ENCODE assay signal across 11 mouse cellular contexts in genomic region chr2:174025181-174025870, GRCm38 (mm10). TPM values are rescaled to one million over a fixed set of nuclear protein-coding genes. Genes with fewer than 3 reads are reported as not detected.
DNase-seq lines count a peak whose midpoint lies in the region; ATAC-seq lines count a peak whose summit lies in the region.
"Had no signal": no experiment of that assay in that cellular context is flagged by ENCODE, and none has a peak within 500 bp of the region (broad histone marks: within the 10 kb centered on the region; RNA-seq: fewer than 3 reads in every experiment).

No protein-coding gene starts in this region.

- H3K9ac ChIP-seq in forebrain, embryonic 12.5 days, result no peak overlapping the region
- H3K9ac ChIP-seq in forebrain, embryonic 14.5 days (ENCODE audit: low read length), result no peak overlapping the region
- H3K9ac ChIP-seq in midbrain, embryonic 14.5 days (replicated peaks; ENCODE audit: low read length), result no peak overlapping the region
- no peak overlapping the region for H3K9ac ChIP-seq in hindbrain, embryonic 12.5 days
- H3K9ac ChIP-seq in neural tube, embryonic 13.5 days, result no peak overlapping the region

- H3K4me2 ChIP-seq in forebrain, embryonic 12.5 days, result no peak overlapping the region
- no peak overlapping the region for H3K4me2 ChIP-seq in forebrain, embryonic 14.5 days (ENCODE audit: low read length)
- no peak overlapping the region for H3K4me2 ChIP-seq in midbrain, embryonic 14.5 days (ENCODE audit: low read length)
- H3K4me2 ChIP-seq in hindbrain, embryonic 12.5 days (replicated peaks), result no peak overlapping the region
- H3K4me2 ChIP-seq in neural tube, embryonic 13.5 days, result no peak overlapping the region
- H3K4me2 ChIP-seq: heart, embryonic 11.5 days had no signal

- H3K36me3 ChIP-seq in forebrain, embryonic 12.5 days (replicated peaks), result no peaks in the 10 kb centered on the region
- no peaks in the 10 kb centered on the region for H3K36me3 ChIP-seq in forebrain, embryonic 14.5 days (ENCODE audit: control insufficient read depth, insufficient read depth, low read length)
- no peaks in the 10 kb centered on the region for H3K36me3 ChIP-seq in midbrain, embryonic 10.5 days
- H3K36me3 ChIP-seq in midbrain, embryonic 14.5 days (ENCODE audit: control insufficient read depth, insufficient read depth, low read length), result no peaks in the 10 kb centered on the region
- no peaks in the 10 kb centered on the region for H3K36me3 ChIP-seq in hindbrain, embryonic 12.5 days
- no peaks in the 10 kb centered on the region for H3K36me3 ChIP-seq in neural tube, embryonic 13.5 days

- WGBS in forebrain, embryonic 12.5 days, result 83% methylated on average over 11 of the region's 11 CpGs
- WGBS in forebrain, embryonic 14.5 days, result 83% methylated on average over 11 of the region's 11 CpGs
- WGBS in midbrain, embryonic 10.5 days, result 84% methylated on average over 11 of the region's 11 CpGs
- 64% methylated on average over 11 of the region's 11 CpGs for WGBS in midbrain, embryonic 14.5 days
- 68% methylated on average over 10 of the region's 11 CpGs for WGBS in hindbrain, embryonic 12.5 days
- WGBS in neural tube, embryonic 13.5 days, result 68% methylated on average over 11 of the region's 11 CpGs

- H3K4me1 ChIP-seq in forebrain, embryonic 12.5 days, result peaks cover 3% of the 10 kb centered on the region; the same call in 1 of the 2 replicates
- no peaks in the 10 kb centered on the region for H3K4me1 ChIP-seq in forebrain, embryonic 14.5 days (ENCODE audit: control insufficient read depth, insufficient read depth, low read length)
- H3K4me1 ChIP-seq in midbrain, embryonic 10.5 days, result peaks cover 7% of the 10 kb centered on the region; the same call in 1 of the 2 replicates
- no peaks in the 10 kb centered on the region for H3K4me1 ChIP-seq in midbrain, embryonic 14.5 days (ENCODE audit: control insufficient read depth, insufficient read depth, low read length)
- H3K4me1 ChIP-seq in hindbrain, embryonic 12.5 days, result no peaks in the 10 kb centered on the region; the same call in 1 of the 2 replicates
- H3K4me1 ChIP-seq in neural tube, embryonic 13.5 days (replicated peaks), result no peaks in the 10 kb centered on the region; the same call in 1 of the 2 replicates

- H3K27ac ChIP-seq in forebrain, embryonic 12.5 days, result no peak overlapping the region
- H3K27ac ChIP-seq in forebrain, embryonic 14.5 days (ENCODE audit: low read depth, low read length), result no peak overlapping the region
- H3K27ac ChIP-seq in midbrain, embryonic 10.5 days (replicated peaks), result 0 out of 2 replicates have a peak overlapping the region, but pooled peaks have one; percentile 23
- no peak overlapping the region for H3K27ac ChIP-seq in midbrain, embryonic 14.5 days (replicated peaks; ENCODE audit: low read depth, low read length)
- H3K27ac ChIP-seq in hindbrain, embryonic 12.5 days, result no peak overlapping the region
- no peak overlapping the region for H3K27ac ChIP-seq in neural tube, embryonic 13.5 days (replicated peaks)

- H3K27me3 ChIP-seq in forebrain, embryonic 12.5 days, result no peaks in the 10 kb centered on the region; the same call in 1 of the 2 replicates
- H3K27me3 ChIP-seq in forebrain, embryonic 14.5 days (replicated peaks; ENCODE audit: control insufficient read depth, insufficient read depth, low read length), result no peaks in the 10 kb centered on the region
- no peaks in the 10 kb centered on the region for H3K27me3 ChIP-seq in midbrain, embryonic 10.5 days (ENCODE audit: low read depth, poor library complexity, severe bottlenecking)
- H3K27me3 ChIP-seq in midbrain, embryonic 14.5 days (ENCODE audit: control insufficient read depth, insufficient read depth, low read length), result no peaks in the 10 kb centered on the region
- H3K27me3 ChIP-seq in hindbrain, embryonic 12.5 days, result no peaks in the 10 kb centered on the region
- H3K27me3 ChIP-seq in neural tube, embryonic 13.5 days, result no peaks in the 10 kb centered on the region

- H3K4me3 ChIP-seq in forebrain, embryonic 12.5 days (replicated peaks), result no peak overlapping the region
- H3K4me3 ChIP-seq in forebrain, embryonic 14.5 days (ENCODE audit: low read depth, low read length), result no peak overlapping the region
- no peak overlapping the region for H3K4me3 ChIP-seq in midbrain, embryonic 10.5 days
- no peak overlapping the region for H3K4me3 ChIP-seq in midbrain, embryonic 14.5 days (replicated peaks; ENCODE audit: low read depth, low read length)
- H3K4me3 ChIP-seq in hindbrain, embryonic 12.5 days, result no peak overlapping the region
- no peak overlapping the region for H3K4me3 ChIP-seq in neural tube, embryonic 13.5 days

- H3K9me3 ChIP-seq in forebrain, embryonic 12.5 days, result no peaks in the 10 kb centered on the region
- no peaks in the 10 kb centered on the region for H3K9me3 ChIP-seq in forebrain, embryonic 14.5 days (replicated peaks; ENCODE audit: control insufficient read depth, low read length)
- no peaks in the 10 kb centered on the region for H3K9me3 ChIP-seq in midbrain, embryonic 10.5 days (replicated peaks)
- H3K9me3 ChIP-seq in midbrain, embryonic 14.5 days (ENCODE audit: control insufficient read depth, low read length), result no peaks in the 10 kb centered on the region
- H3K9me3 ChIP-seq in hindbrain, embryonic 12.5 days (replicated peaks), result no peaks in the 10 kb centered on the region
- H3K9me3 ChIP-seq in neural tube, embryonic 13.5 days, result no peaks in the 10 kb centered on the region

- DNase-seq in forebrain, embryonic 14.5 days (ENCODE audit: low spot score), result no peak
- peak; percentile 6 for DNase-seq in midbrain, embryonic 10.5 days (ENCODE audit: low spot score)
- DNase-seq in midbrain, embryonic 14.5 days, result no peak
- no peak for DNase-seq in spleen, adult 12 weeks (ENCODE audit: low spot score)
- DNase-seq in lung, postnatal 36 days, result no peak
- DNase-seq: embryo, embryonic 11 days had no signal

- ATAC-seq in forebrain, embryonic 12.5 days (ENCODE audit: low FRiP score), result 0 out of 2 replicates have a peak, but pooled peaks have one; percentile 41
- ATAC-seq in forebrain, embryonic 14.5 days, result no peak
- no peak for ATAC-seq in midbrain, embryonic 14.5 days (ENCODE audit: low FRiP score, low TSS enrichment)
- peak; percentile 67 for ATAC-seq in hindbrain, embryonic 12.5 days (ENCODE audit: low FRiP score)
- ATAC-seq in neural tube, embryonic 13.5 days (ENCODE audit: low read depth), result 0 out of 2 replicates have a peak, but pooled peaks have one; percentile 56
- ATAC-seq: lung, postnatal 0 days had no signal

RNA-seq across cellular contexts. Expression of gene Stx16, which starts 50.8 kb away (rescaled TPM):
- 15.1 and 15.3 TPM in 2 replicates for polyA plus RNA-seq in forebrain, embryonic 12.5 days (2016; fragmentation: Nextera tagmentation; extraction: Ambion mirVana)
- polyA plus RNA-seq in forebrain, embryonic 14.5 days (2014; fragmentation: Nextera tagmentation; extraction: Ambion mirVana), result 9.1 and 9.2 TPM in 2 replicates
- 7.8 and 12.2 TPM in 2 replicates for polyA plus RNA-seq in midbrain, embryonic 10.5 days (2016; fragmentation: Nextera tagmentation; extraction: Ambion mirVana)
- polyA plus RNA-seq in midbrain, embryonic 14.5 days (2014; fragmentation: Nextera tagmentation; extraction: Ambion mirVana), result 11.1 and 11.4 TPM in 2 replicates
- 12.8 and 13.5 TPM in 2 replicates for polyA plus RNA-seq in hindbrain, embryonic 12.5 days (2016; fragmentation: Nextera tagmentation; extraction: Ambion mirVana)
- polyA plus RNA-seq in neural tube, embryonic 13.5 days (2015; fragmentation: Nextera tagmentation; extraction: Ambion mirVana), result 10.6 and 11.6 TPM in 2 replicates

Comparison
In these comparisons a context has a peak if more than half of its experiments do, and no peak if none do; other contexts are left out.
1. ATAC-seq: peak in forebrain, embryonic 12.5 days (single experiment), hindbrain, embryonic 12.5 days (single experiment) and neural tube, embryonic 13.5 days (single experiment); none in forebrain, embryonic 14.5 days (single experiment) and midbrain, embryonic 14.5 days (single experiment).